Mouse (Mus musculus): ENCODE measurements around the gene Lyst. TPM values are rescaled to one million over a fixed set of nuclear protein-coding genes. Genes with fewer than 3 reads are reported as not detected.
A peak's percentile ranks its signal among the peaks of the same experiment; 100 is the strongest.

The Lyst gene
- polyA plus RNA-seq, 1 experiment from 2014 or later = 4.7 TPM

DNA sequence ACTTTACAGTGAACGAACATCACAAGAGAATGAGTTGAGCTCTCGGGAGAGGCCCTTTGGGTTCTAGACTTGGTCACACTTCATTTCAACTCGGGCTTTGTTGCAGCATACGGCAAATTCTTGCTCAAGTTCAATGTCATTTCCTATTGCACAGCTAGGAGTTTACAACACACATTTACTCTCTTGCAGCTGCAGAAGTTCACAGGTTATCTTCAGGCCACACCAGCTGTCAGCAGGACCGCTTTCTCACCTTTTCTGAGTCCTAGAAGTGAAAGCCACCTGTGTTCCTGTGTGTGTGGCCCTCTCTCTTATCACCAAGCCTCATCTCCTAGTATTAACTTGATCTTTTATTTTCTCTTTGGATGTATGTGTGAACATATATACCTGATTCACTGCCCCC is 31.3 kb upstream of the Lyst start:
- H3K27ac ChIP-seq (replicated peaks) = no peak overlapping the region
- no peaks in the 10 kb centered on the region for H3K27me3 ChIP-seq (replicated peaks)
- WGBS = 81% methylated on average over 5 of the region's 5 CpGs
- H3K36me3 ChIP-seq = no peaks in the 10 kb centered on the region
- H3K9me3 ChIP-seq (replicated peaks) = no peaks in the 10 kb centered on the region
- H3K4me2 ChIP-seq = no peak overlapping the region
- H3K4me1 ChIP-seq = no peaks in the 10 kb centered on the region
- ATAC-seq (ENCODE audit: low FRiP score) = no peak
- H3K9ac ChIP-seq (replicated peaks) = no peak overlapping the region
- no peak overlapping the region for H3K4me3 ChIP-seq (replicated peaks)

GRCm38 (mm10) chr13:13562571-13562970 is 27.6 kb upstream of the Lyst start:
- H3K36me3 ChIP-seq = no peaks in the 10 kb centered on the region
- WGBS = 86% methylated on average over 6 of the region's 6 CpGs

DNA sequence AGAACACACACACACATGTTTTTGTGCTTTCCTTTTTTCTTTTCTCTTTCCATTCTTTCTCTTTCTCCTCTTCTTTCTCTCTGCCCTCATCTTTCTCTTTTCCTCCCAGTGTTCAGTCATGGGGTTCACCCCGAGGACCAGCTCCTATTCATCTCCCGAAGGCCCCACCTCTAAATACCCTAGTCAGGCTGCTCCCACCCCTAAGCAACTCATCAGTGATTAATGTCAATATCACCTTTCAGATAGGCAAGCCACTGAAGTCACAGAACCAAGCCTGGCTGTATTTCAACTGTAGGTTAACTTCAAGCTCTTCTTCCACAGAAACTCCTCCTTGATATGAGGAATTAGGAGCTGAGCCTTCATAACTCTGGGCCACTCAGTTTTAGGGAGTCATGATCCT is 26.1 kb upstream of the Lyst start:
- Histone ChIP-seq H3K4me3 (replicated peaks) (no peak overlapping the region), H3K27ac (replicated peaks) (no peak overlapping the region), H3K4me1 (no peaks in the 10 kb centered on the region), H3K9me3 (replicated peaks) (no peaks in the 10 kb centered on the region), H3K4me2 (no peak overlapping the region), H3K9ac (replicated peaks) (no peak overlapping the region), H3K27me3 (replicated peaks) (no peaks in the 10 kb centered on the region), H3K36me3 (no peaks in the 10 kb centered on the region)
- no peak for ATAC-seq (ENCODE audit: low FRiP score)
- 73% methylated on average over 2 of the region's 2 CpGs for WGBS

More at GRCm38 (mm10) chr13:13562571-13562970, 27.6 kb upstream of the Lyst start:
- no peak overlapping the region for H3K4me2 ChIP-seq
- ATAC-seq (ENCODE audit: low FRiP score) = no peak
- H3K4me3 ChIP-seq (replicated peaks) = no peak overlapping the region
- H3K4me1 ChIP-seq = no peaks in the 10 kb centered on the region
- H3K9ac ChIP-seq (replicated peaks) = no peak overlapping the region
- H3K27ac ChIP-seq (replicated peaks) = no peak overlapping the region
- H3K27me3 ChIP-seq (replicated peaks) = no peaks in the 10 kb centered on the region
- H3K9me3 ChIP-seq (replicated peaks) = no peaks in the 10 kb centered on the region

DNA sequence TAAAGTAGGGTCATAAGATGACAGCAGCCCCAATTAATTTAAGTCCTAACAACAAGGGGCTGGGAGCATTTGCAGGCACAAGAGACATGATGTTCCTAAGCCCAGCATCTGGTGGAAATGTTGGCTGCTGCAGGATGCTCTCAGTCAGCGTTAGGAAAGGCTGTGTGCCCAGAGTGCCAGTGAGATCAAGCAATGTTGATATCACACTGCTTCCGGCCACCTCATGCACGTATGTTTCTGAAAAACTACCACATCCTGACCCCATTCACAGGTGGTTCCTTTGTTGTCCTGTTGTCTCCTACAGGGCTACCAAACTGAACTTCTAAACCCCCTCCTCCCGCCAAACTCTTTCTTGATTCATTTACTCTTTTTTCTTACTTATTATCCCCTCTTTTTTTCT is 25.7 kb upstream of the Lyst start:
- no peak overlapping the region for H3K4me3 ChIP-seq (replicated peaks)
- WGBS = 80% methylated on average over 4 of the region's 4 CpGs
- no peaks in the 10 kb centered on the region for H3K27me3 ChIP-seq (replicated peaks)
- no peaks in the 10 kb centered on the region for H3K4me1 ChIP-seq
- H3K9ac ChIP-seq (replicated peaks) = no peak overlapping the region
- no peak overlapping the region for H3K27ac ChIP-seq (replicated peaks)
- no peaks in the 10 kb centered on the region for H3K9me3 ChIP-seq (replicated peaks)
- H3K36me3 ChIP-seq = no peaks in the 10 kb centered on the region
- ATAC-seq (ENCODE audit: low FRiP score) = no peak
- no peak overlapping the region for H3K4me2 ChIP-seq

DNA sequence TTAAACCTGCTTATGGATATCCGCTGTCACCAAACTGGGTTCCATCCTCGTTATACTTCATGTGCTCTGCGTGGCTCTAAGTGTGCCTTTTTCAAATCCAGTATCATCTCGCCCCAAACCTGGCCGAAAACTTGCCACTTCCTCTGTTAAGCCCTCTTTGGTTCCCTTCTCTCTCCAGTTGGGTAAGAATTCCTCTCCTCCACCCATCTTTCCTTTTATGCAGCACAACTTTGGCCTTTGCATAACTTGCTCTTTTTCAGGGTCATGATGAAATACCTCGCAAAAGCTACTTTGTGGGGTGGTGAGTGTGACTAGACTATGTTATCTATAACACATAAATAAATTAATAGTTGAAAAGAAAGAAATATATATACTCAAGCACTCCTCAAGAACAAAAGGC is 22.6 kb upstream of the Lyst start:
- no peak overlapping the region for H3K4me3 ChIP-seq (replicated peaks)
- no peaks in the 10 kb centered on the region for H3K27me3 ChIP-seq (replicated peaks)
- H3K9ac ChIP-seq (replicated peaks) = no peak overlapping the region
- no peaks in the 10 kb centered on the region for H3K9me3 ChIP-seq (replicated peaks)
- no peaks in the 10 kb centered on the region for H3K4me1 ChIP-seq
- no peak for ATAC-seq (ENCODE audit: low FRiP score)
- H3K36me3 ChIP-seq = no peaks in the 10 kb centered on the region
- 94% methylated on average over 6 of the region's 6 CpGs for WGBS
- no peak overlapping the region for H3K4me2 ChIP-seq
- no peak overlapping the region for H3K27ac ChIP-seq (replicated peaks)

- no peak overlapping the region for H3K27ac ChIP-seq (replicated peaks)
- H3K4me2 ChIP-seq = no peak overlapping the region
- no peaks in the 10 kb centered on the region for H3K36me3 ChIP-seq
- H3K4me3 ChIP-seq (replicated peaks) = no peak overlapping the region
- H3K9me3 ChIP-seq (replicated peaks) = no peaks in the 10 kb centered on the region
- no peak for ATAC-seq (ENCODE audit: low FRiP score)
- no peaks in the 10 kb centered on the region for H3K27me3 ChIP-seq (replicated peaks)
- H3K4me1 ChIP-seq = peaks cover 5% of the 10 kb centered on the region
- 87% methylated on average over 1 of the region's 1 CpGs for WGBS
- H3K9ac ChIP-seq (replicated peaks) = no peak overlapping the region
These were observed 21.4 kb upstream of the Lyst start for GRCm38 (mm10) chr13:13568824-13569223.

DNA sequence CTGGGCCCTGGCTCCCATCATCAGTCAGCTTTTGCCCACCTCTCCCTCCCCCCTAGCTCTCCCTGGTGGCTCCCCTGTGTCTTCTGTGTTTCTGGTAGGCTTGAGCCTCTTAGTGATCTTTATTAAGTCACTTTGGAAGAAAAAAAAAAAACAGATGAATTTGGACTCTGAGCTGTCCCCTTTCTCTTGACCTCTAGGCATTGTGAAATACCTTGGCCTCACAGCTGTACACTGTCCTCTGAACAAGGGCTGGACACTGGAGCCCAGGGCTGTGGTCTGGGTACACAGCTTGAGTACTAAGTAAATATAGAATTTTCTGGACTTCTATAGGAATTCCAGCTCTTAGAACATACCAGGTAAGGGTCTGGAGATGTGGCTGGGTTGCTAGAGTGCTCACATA is 20.6 kb upstream of the Lyst start:
- Histone ChIP-seq H3K4me3 (replicated peaks) (no peak overlapping the region), H3K4me1 (peaks cover 10% of the 10 kb centered on the region), H3K27ac (replicated peaks) (no peak overlapping the region), H3K9me3 (replicated peaks) (no peaks in the 10 kb centered on the region), H3K27me3 (replicated peaks) (no peaks in the 10 kb centered on the region), H3K4me2 (no peak overlapping the region), H3K9ac (replicated peaks) (no peak overlapping the region), H3K36me3 (no peaks in the 10 kb centered on the region)
- no peak for ATAC-seq (ENCODE audit: low FRiP score)

DNA sequence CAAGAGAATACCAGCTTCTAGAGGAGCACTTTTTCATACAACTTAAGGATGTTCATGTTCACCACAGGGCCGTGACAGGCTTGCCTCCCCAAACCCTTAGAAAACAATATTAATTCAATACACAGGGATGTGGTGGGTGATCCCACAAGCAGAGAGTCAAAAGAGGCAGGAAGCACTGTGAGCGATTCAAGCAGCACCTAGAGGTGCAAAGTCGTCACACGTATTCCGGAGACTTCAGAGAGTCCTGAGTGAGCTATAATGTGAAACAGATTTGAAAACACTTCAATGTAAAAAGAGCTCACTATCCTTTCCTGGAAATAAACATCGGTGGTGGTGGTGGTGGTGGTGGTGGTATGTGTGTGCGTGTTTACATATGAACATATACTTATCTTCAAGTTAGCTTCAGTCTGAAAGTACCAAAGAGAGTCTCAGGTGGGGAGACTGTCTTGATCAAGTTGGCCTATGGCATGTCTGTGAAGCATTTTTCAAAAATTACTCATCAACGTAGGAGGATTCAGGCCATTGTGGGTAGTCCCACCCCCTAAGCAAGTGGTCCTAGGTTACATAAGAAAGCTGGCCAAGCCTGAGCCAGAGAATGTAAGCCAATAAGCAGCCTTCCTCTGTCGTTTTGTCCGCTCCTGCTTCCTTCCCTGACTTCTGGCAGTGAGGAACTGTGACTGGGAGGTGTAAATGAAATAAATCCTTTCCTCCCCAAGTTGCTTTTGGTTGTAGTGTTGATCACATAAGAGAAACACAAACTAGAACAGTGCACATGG is 17.9 kb upstream of the Lyst start:
- no peak overlapping the region for H3K27ac ChIP-seq (replicated peaks)
- no peaks in the 10 kb centered on the region for H3K9me3 ChIP-seq (replicated peaks)
- no peaks in the 10 kb centered on the region for H3K36me3 ChIP-seq
- H3K4me3 ChIP-seq (replicated peaks) = no peak overlapping the region
- ATAC-seq (ENCODE audit: low FRiP score) = no peak
- 84% methylated on average over 10 of the region's 10 CpGs for WGBS
- H3K27me3 ChIP-seq (replicated peaks) = no peaks in the 10 kb centered on the region
- no peak overlapping the region for H3K9ac ChIP-seq (replicated peaks)
- H3K4me2 ChIP-seq = no peak overlapping the region
- peaks cover 26% of the 10 kb centered on the region for H3K4me1 ChIP-seq

GRCm38 (mm10) chr13:13572941-13573340 is 17.3 kb upstream of the Lyst start:
- ATAC-seq (ENCODE audit: low FRiP score) = no peak
- H3K36me3 ChIP-seq = no peaks in the 10 kb centered on the region
- 91% methylated on average over 2 of the region's 2 CpGs for WGBS
- H3K9ac ChIP-seq (replicated peaks) = no peak overlapping the region
- no peak overlapping the region for H3K27ac ChIP-seq (replicated peaks)
- no peaks in the 10 kb centered on the region for H3K27me3 ChIP-seq (replicated peaks)
- H3K4me1 ChIP-seq = peaks cover 26% of the 10 kb centered on the region
- H3K4me3 ChIP-seq (replicated peaks) = no peak overlapping the region
- H3K4me2 ChIP-seq = no peak overlapping the region
- H3K9me3 ChIP-seq (replicated peaks) = no peaks in the 10 kb centered on the region

DNA sequence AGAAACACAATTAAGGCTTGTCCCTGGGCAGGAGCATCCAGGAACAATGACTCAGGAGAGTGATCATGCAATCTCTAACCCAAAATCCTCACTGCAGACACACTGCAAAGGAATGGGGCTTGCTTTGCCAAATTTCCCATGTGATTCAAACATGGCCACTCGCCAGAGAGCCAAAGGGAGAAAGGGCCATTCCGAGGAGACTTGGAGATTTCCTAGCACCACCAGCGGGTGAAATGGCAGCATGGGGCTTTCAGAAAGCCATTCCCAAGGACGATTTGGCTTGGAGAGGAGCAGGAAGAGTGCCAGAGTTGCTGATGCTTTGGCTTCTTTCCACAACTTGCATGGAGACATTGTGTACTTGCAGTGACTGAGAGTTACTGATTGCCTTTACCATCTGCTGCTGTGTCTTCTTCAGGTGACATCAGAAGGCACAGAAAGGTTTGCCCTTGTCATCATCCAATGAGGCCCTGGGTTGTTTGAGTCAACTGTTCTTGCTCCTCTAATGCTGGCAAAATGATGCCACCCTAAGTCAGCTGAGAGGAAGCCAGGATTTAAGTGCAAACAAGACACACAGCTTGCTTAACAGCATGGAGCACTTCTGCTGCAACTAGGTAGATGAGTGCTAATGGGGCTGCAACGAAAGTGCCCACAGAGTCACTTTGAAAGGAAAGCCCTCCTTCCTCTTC is 16.5 kb upstream of the Lyst start:
- H3K9me3 ChIP-seq (replicated peaks) = no peaks in the 10 kb centered on the region
- peak; percentile 43; the same call in 1 of the 2 replicates for ATAC-seq (ENCODE audit: low FRiP score)
- WGBS = 54% methylated on average over 5 of the region's 5 CpGs
- H3K27me3 ChIP-seq (replicated peaks) = no peaks in the 10 kb centered on the region
- no peak overlapping the region for H3K4me2 ChIP-seq
- H3K4me1 ChIP-seq = peaks cover 26% of the 10 kb centered on the region
- H3K27ac ChIP-seq (replicated peaks) = no peak overlapping the region
- no peaks in the 10 kb centered on the region for H3K36me3 ChIP-seq
- no peak overlapping the region for H3K4me3 ChIP-seq (replicated peaks)
- H3K9ac ChIP-seq (replicated peaks) = no peak overlapping the region

DNA sequence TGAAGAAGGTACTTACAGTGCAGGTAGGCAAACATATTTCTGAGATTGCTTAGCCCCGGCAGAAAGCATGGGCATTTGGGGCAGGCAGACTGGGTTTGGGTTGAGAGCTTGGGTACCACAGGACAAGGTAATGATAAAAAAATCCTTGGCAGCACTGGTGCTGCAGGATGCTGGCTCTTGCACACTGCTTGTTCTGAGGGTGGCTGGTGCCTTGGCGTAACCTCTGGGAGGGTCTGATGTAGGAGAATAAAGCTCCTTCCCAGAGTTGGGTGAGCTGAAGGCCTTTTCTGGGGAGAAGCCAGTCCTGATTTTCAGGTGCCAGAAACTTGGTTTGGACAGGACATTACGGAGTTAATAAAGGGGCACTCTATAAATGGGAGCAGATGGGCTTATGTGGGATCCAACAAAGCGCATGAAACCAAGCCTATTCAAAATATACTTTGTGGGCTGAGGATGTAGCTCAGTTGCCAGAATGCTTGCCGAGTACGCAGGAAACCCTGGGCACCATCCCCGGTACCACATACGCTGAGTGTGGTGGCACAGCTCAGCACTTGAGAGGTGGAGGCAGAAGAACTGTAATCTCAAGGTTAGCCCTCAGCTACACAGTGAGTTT is 15.8 kb upstream of the Lyst start:
- no peak; the same call in 1 of the 2 replicates for ATAC-seq (ENCODE audit: low FRiP score)
- Histone ChIP-seq H3K4me2 (no peak overlapping the region), H3K9ac (replicated peaks) (no peak overlapping the region), H3K4me3 (replicated peaks) (no peak overlapping the region), H3K4me1 (peaks cover 26% of the 10 kb centered on the region), H3K9me3 (replicated peaks) (no peaks in the 10 kb centered on the region), H3K27me3 (replicated peaks) (no peaks in the 10 kb centered on the region), H3K27ac (replicated peaks) (no peak overlapping the region), H3K36me3 (no peaks in the 10 kb centered on the region)
- 78% methylated on average over 8 of the region's 8 CpGs for WGBS

DNA sequence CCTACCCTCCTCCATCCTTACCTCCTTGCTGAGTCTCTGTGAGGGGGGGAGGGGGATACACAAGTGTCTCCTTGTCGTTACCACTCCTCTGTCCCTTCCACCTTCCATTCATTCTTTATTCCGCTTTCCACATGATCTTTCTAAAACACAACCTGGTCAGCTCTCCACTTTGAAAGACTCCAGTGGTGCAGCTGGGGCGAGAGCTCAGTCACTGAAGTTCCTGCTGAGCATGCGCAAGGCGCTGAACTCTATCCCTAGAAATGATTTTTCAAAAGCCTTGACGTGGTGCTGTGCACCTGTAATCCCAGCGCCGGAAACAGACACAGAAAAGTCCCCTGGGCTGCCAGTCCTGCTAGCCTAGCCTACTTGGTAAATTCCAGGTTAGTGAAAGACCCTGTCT is 15.1 kb upstream of the Lyst start:
- 74% methylated on average over 8 of the region's 8 CpGs for WGBS
- no peak for ATAC-seq (ENCODE audit: low FRiP score)
- no peak overlapping the region for H3K9ac ChIP-seq (replicated peaks)

More for the DNA sequence above, 15.1 kb upstream of the Lyst start:
- no peaks in the 10 kb centered on the region for H3K27me3 ChIP-seq (replicated peaks)
- no peak overlapping the region for H3K27ac ChIP-seq (replicated peaks)
- no peak overlapping the region for H3K4me3 ChIP-seq (replicated peaks)
- H3K9me3 ChIP-seq (replicated peaks) = no peaks in the 10 kb centered on the region
- no peak overlapping the region for H3K4me2 ChIP-seq
- peaks cover 26% of the 10 kb centered on the region for H3K4me1 ChIP-seq
- no peaks in the 10 kb centered on the region for H3K36me3 ChIP-seq
